Mouse (Mus musculus) brain, adult 10 weeks (tissue): ENCODE results near the gene Asf1a. TPM values are rescaled to one million over a fixed set of nuclear protein-coding genes. Genes with fewer than 3 reads are reported as not detected.

Source experiments
- polyA plus RNA-seq: library from polyadenylated mRNA; stranded (reverse); fragments of 350-450 nt; fragmentation: Illumina TruSeq; extraction: RNeasy Lipid Tissue Mini Kit (QIAGEN cat#74804); gene quantifications from one replicate; pipeline ENCODE4 v1.2.3, GENCODE M21; 2015; ENCODE audit warnings: low read depth, low replicate concordance

Asf1a gene
- 20.7 TPM for polyA plus RNA-seq

DNA sequence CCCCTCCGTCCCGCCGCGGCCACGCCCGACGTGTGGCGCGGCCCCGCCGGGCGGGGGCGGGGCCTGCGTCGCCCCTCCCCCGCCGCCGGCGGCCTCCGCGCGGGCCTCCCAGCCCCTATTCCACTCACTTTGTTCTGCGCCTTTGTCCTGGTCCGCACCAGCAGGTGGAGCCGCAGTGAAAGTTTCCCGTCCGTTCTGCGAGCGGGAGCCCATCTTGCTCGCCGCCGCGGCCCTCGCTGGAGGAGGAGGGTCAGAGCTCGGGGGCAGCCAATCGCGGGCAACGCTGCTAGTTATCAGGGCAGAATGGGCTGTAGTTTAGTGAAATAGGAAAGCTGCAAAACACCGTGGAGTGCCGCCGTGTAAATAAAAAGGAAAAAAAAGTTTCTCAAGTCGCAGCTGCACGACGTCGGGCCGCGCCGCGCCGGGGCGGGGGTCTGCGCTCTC lies at the start of gene Asf1a:
Gene Asf1a (plus strand): TSS at position 81 of the 444 bp plus-strand sequence.

GRCm38 (mm10) chr10:53630339-53630738 lies 33.8 kb downstream of the Asf1a start, which contains the start of gene Mcm9:
Gene Mcm9, minus strand, starts transcription at chr10:53630439.

Other genes with a start within 250 kb of the Asf1a start
- 10.6 TPM for gene Cep85l, start 216.8 kb upstream of the Asf1a start, polyA plus RNA-seq
- gene Mcm9, start 33.7 kb downstream of the Asf1a start, polyA plus RNA-seq = 4.4 TPM
- gene Fam184a, start 154.4 kb downstream of the Asf1a start, polyA plus RNA-seq = 16.9 TPM